Mouse (Mus musculus) midbrain, embryonic 11.5 days (tissue): ENCODE measurements around the gene Tubb4a. TPM values are rescaled to one million over a fixed set of nuclear protein-coding genes. Genes with fewer than 3 reads are reported as not detected.

ENCODE experiments used
- ATAC-seq: fragments of 200-750 bp; cut with Nextera tagmentation; 2 replicates; pipeline ENCODE4 v1.8.0; 2017; ENCODE audit warnings: moderate TSS enrichment, moderate library complexity; ENCODE audit not compliant: low FRiP score
- DNase-seq: peaks from one replicate; pipeline ENCODE4 v3.0.0; 2015; ENCODE audit warnings: low spot score; ENCODE audit errors: missing footprints
- H3K27ac ChIP-seq: fragments of 300-500 bp; sonication (generic); 2 replicates; pipeline ENCODE4 v1.5.1; 2014; ENCODE audit warnings: low read depth, low read length
- H3K27me3 ChIP-seq: fragments of 300-500 bp; sonication (generic); 2 replicates; pipeline ENCODE4 v1.6.1; 2014; ENCODE audit warnings: mild to moderate bottlenecking, low read length, moderate library complexity, mixed read lengths; ENCODE audit not compliant: control insufficient read depth, insufficient read depth
- H3K36me3 ChIP-seq: fragments of 300-500 bp; sonication (generic); 2 replicates; pipeline ENCODE4 v1.6.1; 2014; ENCODE audit warnings: mild to moderate bottlenecking, low read length, moderate library complexity, mixed read lengths; ENCODE audit not compliant: control insufficient read depth, insufficient read depth
- H3K4me1 ChIP-seq: fragments of 300-500 bp; sonication (generic); 2 replicates; pipeline ENCODE4 v1.6.1; 2014; ENCODE audit warnings: low read length; ENCODE audit not compliant: control insufficient read depth, insufficient read depth
- H3K4me2 ChIP-seq: fragments of 300-500 bp; sonication (generic); 2 replicates; pipeline ENCODE4 v1.6.1; 2014; ENCODE audit warnings: mild to moderate bottlenecking, moderate library complexity
- H3K4me3 ChIP-seq: fragments of 300-500 bp; sonication (generic); 2 replicates; pipeline ENCODE4 v1.5.1; 2014; ENCODE audit warnings: low read depth, low read length
- H3K9ac ChIP-seq: fragments of 300-500 bp; sonication (generic); 2 replicates; pipeline ENCODE4 v1.6.1; 2014; ENCODE audit warnings: low read length
- H3K9me3 ChIP-seq: fragments of 300-500 bp; sonication (generic); 2 replicates; pipeline ENCODE4 v1.6.1; 2016; ENCODE audit warnings: low read length; ENCODE audit not compliant: control insufficient read depth
- WGBS: fragments of 180-500 bp; shearing (Covaris S2); extraction: QIAGEN DNeasy Blood & Tissue Kit; methylation state at CpG from one replicate; pipeline ENCODE4 v1.1.7; 2014; 5-methylcytosine and 5-hydroxymethylcytosine counted together
- polyA plus RNA-seq: library from polyadenylated mRNA; unstranded; fragments of >200 nt; fragmentation: Nextera tagmentation; extraction: Ambion mirVana; gene quantifications from 2 replicates; pipeline ENCODE4 v1.2.1, GENCODE M21; 2014

Gene Tubb4a
- polyA plus RNA-seq, 1 experiment from 2014 or later = 171 TPM

GRCm38 (mm10) chr17:57121856-57122255 lies 34.3 kb upstream of the Tubb4a start:
- Histone ChIP-seq H3K9ac (no peak overlapping the region), H3K36me3 (no peaks in the 10 kb centered on the region), H3K27ac (no peak overlapping the region), H3K27me3 (no peaks in the 10 kb centered on the region), H3K4me3 (no peak overlapping the region), H3K4me1 (no peaks in the 10 kb centered on the region), H3K4me2 (no peak overlapping the region), H3K9me3 (no peaks in the 10 kb centered on the region)
- 90% methylated on average over 2 of the region's 2 CpGs for WGBS
- no peak for DNase-seq
- ATAC-seq = no peak

- DNase-seq (no peak), ATAC-seq (peak; percentile 88)
- Histone ChIP-seq H3K36me3 (no peaks in the 10 kb centered on the region), H3K4me2 (peak overlapping the region; percentile 15; the same call in 1 of the 2 replicates), H3K27ac (no peak overlapping the region), H3K9ac (no peak overlapping the region), H3K27me3 (no peaks in the 10 kb centered on the region), H3K4me1 (no peaks in the 10 kb centered on the region), H3K4me3 (no peak overlapping the region), H3K9me3 (no peaks in the 10 kb centered on the region)
- WGBS = 1% methylated on average over 11 of the region's 11 CpGs
These were observed 31.2 kb upstream of the Tubb4a start for GRCm38 (mm10) chr17:57118524-57119349.

- ATAC-seq (no peak), DNase-seq (no peak)
- no peaks in the 10 kb centered on the region for H3K27me3 ChIP-seq
- 82% methylated on average over 2 of the region's 2 CpGs for WGBS
- no peak overlapping the region for H3K9ac ChIP-seq
- no peak overlapping the region for H3K4me3 ChIP-seq
- no peak overlapping the region for H3K4me2 ChIP-seq
- no peaks in the 10 kb centered on the region for H3K9me3 ChIP-seq
- no peaks in the 10 kb centered on the region for H3K4me1 ChIP-seq
- H3K36me3 ChIP-seq = no peaks in the 10 kb centered on the region
- no peak overlapping the region for H3K27ac ChIP-seq
These were observed 29.2 kb upstream of the Tubb4a start for GRCm38 (mm10) chr17:57116801-57117200.

GRCm38 (mm10) chr17:57112768-57113474 lies 25.3 kb upstream of the Tubb4a start:
- Histone ChIP-seq H3K36me3 (no peaks in the 10 kb centered on the region), H3K4me1 (no peaks in the 10 kb centered on the region), H3K4me2 (no peak overlapping the region), H3K27ac (no peak overlapping the region), H3K9me3 (no peaks in the 10 kb centered on the region), H3K9ac (no peak overlapping the region), H3K27me3 (no peaks in the 10 kb centered on the region), H3K4me3 (no peak overlapping the region)
- ATAC-seq = no peak
- no peak for DNase-seq
- WGBS = 90% methylated on average over 10 of the region's 10 CpGs

- H3K27ac ChIP-seq = no peak overlapping the region
- WGBS = 84% methylated on average over 1 of the region's 1 CpGs
- DNase-seq (no peak), ATAC-seq (no peak)
- peaks cover 3% of the 10 kb centered on the region for H3K4me1 ChIP-seq
- no peak overlapping the region for H3K4me3 ChIP-seq
- H3K4me2 ChIP-seq = no peak overlapping the region
- no peak overlapping the region for H3K9ac ChIP-seq
- H3K9me3 ChIP-seq = no peaks in the 10 kb centered on the region
- no peaks in the 10 kb centered on the region for H3K27me3 ChIP-seq
- H3K36me3 ChIP-seq = no peaks in the 10 kb centered on the region
These were observed 22.4 kb upstream of the Tubb4a start for GRCm38 (mm10) chr17:57110005-57110404.

- no peak for ATAC-seq
- H3K4me2 ChIP-seq = no peak overlapping the region
- H3K27ac ChIP-seq = no peak overlapping the region
- no peaks in the 10 kb centered on the region for H3K36me3 ChIP-seq
- H3K4me3 ChIP-seq = no peak overlapping the region
- H3K4me1 ChIP-seq = peaks cover 9% of the 10 kb centered on the region
- 60% methylated on average over 5 of the region's 5 CpGs for WGBS
- H3K9ac ChIP-seq = no peak overlapping the region
- no peaks in the 10 kb centered on the region for H3K27me3 ChIP-seq
- peak; percentile 75 for DNase-seq
- no peaks in the 10 kb centered on the region for H3K9me3 ChIP-seq
These were observed 21.1 kb upstream of the Tubb4a start for GRCm38 (mm10) chr17:57108666-57109171.

GRCm38 (mm10) chr17:57108040-57108665 lies 20.6 kb upstream of the Tubb4a start:
- no peak overlapping the region for H3K9ac ChIP-seq
- no peaks in the 10 kb centered on the region for H3K9me3 ChIP-seq
- WGBS = 91% methylated on average over 7 of the region's 7 CpGs
- peaks cover 9% of the 10 kb centered on the region for H3K4me1 ChIP-seq
- DNase-seq (peak; percentile 28), ATAC-seq (no peak)
- no peak overlapping the region for H3K4me3 ChIP-seq
- H3K27ac ChIP-seq = no peak overlapping the region
- no peak overlapping the region for H3K4me2 ChIP-seq
- H3K36me3 ChIP-seq = no peaks in the 10 kb centered on the region
- H3K27me3 ChIP-seq = no peaks in the 10 kb centered on the region

GRCm38 (mm10) chr17:57107064-57107463 lies 19.5 kb upstream of the Tubb4a start:
- no peak overlapping the region for H3K4me3 ChIP-seq
- DNase-seq (peak; percentile 61), ATAC-seq (no peak)
- no peak overlapping the region for H3K9ac ChIP-seq
- no peaks in the 10 kb centered on the region for H3K9me3 ChIP-seq
- no peak overlapping the region for H3K27ac ChIP-seq
- no peak overlapping the region for H3K4me2 ChIP-seq
- no peaks in the 10 kb centered on the region for H3K27me3 ChIP-seq
- peaks cover 9% of the 10 kb centered on the region for H3K4me1 ChIP-seq
- WGBS = 87% methylated on average over 5 of the region's 5 CpGs
- no peaks in the 10 kb centered on the region for H3K36me3 ChIP-seq

GRCm38 (mm10) chr17:57106035-57106368 lies 18.4 kb upstream of the Tubb4a start:
- Histone ChIP-seq H3K4me1 (peaks cover 9% of the 10 kb centered on the region), H3K27ac (no peak overlapping the region), H3K27me3 (no peaks in the 10 kb centered on the region), H3K4me3 (peak overlapping the region; percentile 65), H3K36me3 (no peaks in the 10 kb centered on the region), H3K4me2 (peak overlapping the region; percentile 84), H3K9ac (peak overlapping the region; percentile 82), H3K9me3 (no peaks in the 10 kb centered on the region)
- peak; percentile 89 for DNase-seq
- ATAC-seq = no peak
- WGBS = 7% methylated on average over 9 of the region's 9 CpGs
